Mouse (Mus musculus) myocyte (in vitro differentiated cells): Measurements from ENCODE around the gene Sipa1.

Experiments used
- CEBPB ChIP-seq: IDR thresholded peaks from 2 replicates; pipeline ENCODE4 v1.6.1; 2011; ENCODE audit warnings: mild to moderate bottlenecking, moderate library complexity; ENCODE audit not compliant: poor library complexity, insufficient read depth, severe bottlenecking
- E2F4 ChIP-seq: IDR thresholded peaks from one replicate; pipeline ENCODE4 v1.6.1; 2011; ENCODE audit warnings: mild to moderate bottlenecking, control low read depth, moderate library complexity; ENCODE audit not compliant: insufficient read depth
- MAX ChIP-seq: IDR thresholded peaks from one replicate; pipeline ENCODE4 v1.6.1; 2011; ENCODE audit warnings: low read depth, mild to moderate bottlenecking, control low read depth
- MYOD1 ChIP-seq, 3 experiments: IDR thresholded peaks; one replicate each; pipeline ENCODE4 v1.6.1; 2011; ENCODE audit warnings: control low read depth in 2 of 3, low read depth in 2 of 3, mild to moderate bottlenecking in 2 of 3, moderate library complexity in 1 of 3; ENCODE audit not compliant: insufficient read length in 2 of 3, control insufficient read depth in 1 of 3
- MYOG ChIP-seq, 3 experiments: IDR thresholded peaks; one replicate each; pipeline ENCODE4 v1.6.1; 2011; ENCODE audit warnings: control low read depth in 2 of 3, low read depth in 2 of 3, mild to moderate bottlenecking in 2 of 3; ENCODE audit not compliant: insufficient read length in 2 of 3, control insufficient read depth in 1 of 3, insufficient read depth in 1 of 3
- POLR2A ChIP-seq: IDR thresholded peaks from one replicate; pipeline ENCODE4 v1.6.1; 2011; ENCODE audit warnings: low read depth, mild to moderate bottlenecking, control low read depth, moderate library complexity; ENCODE audit not compliant: insufficient read length
- REST ChIP-seq: IDR thresholded peaks from one replicate; pipeline ENCODE4 v1.6.1; 2011; ENCODE audit warnings: mild to moderate bottlenecking, control low read depth, moderate library complexity; ENCODE audit not compliant: insufficient read depth, insufficient read length
- SRF ChIP-seq: IDR thresholded peaks from one replicate; pipeline ENCODE4 v1.6.1; 2011; ENCODE audit warnings: low read depth; ENCODE audit not compliant: control insufficient read depth, insufficient read length
- TCF12 ChIP-seq: IDR thresholded peaks from one replicate; pipeline ENCODE4 v1.6.1; 2011; ENCODE audit warnings: mild to moderate bottlenecking, control low read depth; ENCODE audit not compliant: poor library complexity, insufficient read depth, severe bottlenecking
- USF1 ChIP-seq: IDR thresholded peaks from one replicate; pipeline ENCODE4 v1.6.1; 2011; ENCODE audit warnings: low read depth, mild to moderate bottlenecking, control low read depth, moderate library complexity

GRCm38 (mm10) chr19:5688200-5689087 lies 24.9 kb upstream of the Sipa1 start, which contains the start of the genes Map3k11 and Pcnx3:
- no peak for TF ChIP-seq USF1
- TF ChIP-seq REST, result no peak
- no peak for TF ChIP-seq MYOG (IDR thresholded peaks at IDR 0.05; ENCODE audit: control insufficient read depth in 1 of 3, insufficient read depth in 1 of 3, insufficient read length in 2 of 3, low read depth in 2 of 3)
- peak; percentile 35 for TF ChIP-seq MAX
- TF ChIP-seq MYOD1 (IDR thresholded peaks at IDR 0.05; ENCODE audit: control insufficient read depth in 1 of 3, insufficient read length in 2 of 3, low read depth in 2 of 3), result no peak
- TF ChIP-seq POLR2A, result peak; percentile 65
- TF ChIP-seq TCF12, result no peak
- peak; percentile 54 for TF ChIP-seq E2F4
- TF ChIP-seq CEBPB, result no peak
- peak; percentile 74 for TF ChIP-seq SRF
